Mouse (Mus musculus) erythroblast, embryonic 14.5 days (primary cell): ENCODE data around the gene Dbx1.

Source experiments
- GATA1 ChIP-seq: IDR thresholded peaks from 2 replicates; pipeline ENCODE4 v1.6.1; 2012; ENCODE audit warnings: low read length, inconsistent platforms, mixed read lengths
- TAL1 ChIP-seq: IDR thresholded peaks from 3 replicates; pipeline ENCODE4 v1.6.1; 2012; ENCODE audit warnings: low read length, inconsistent platforms, mixed read lengths

DNA sequence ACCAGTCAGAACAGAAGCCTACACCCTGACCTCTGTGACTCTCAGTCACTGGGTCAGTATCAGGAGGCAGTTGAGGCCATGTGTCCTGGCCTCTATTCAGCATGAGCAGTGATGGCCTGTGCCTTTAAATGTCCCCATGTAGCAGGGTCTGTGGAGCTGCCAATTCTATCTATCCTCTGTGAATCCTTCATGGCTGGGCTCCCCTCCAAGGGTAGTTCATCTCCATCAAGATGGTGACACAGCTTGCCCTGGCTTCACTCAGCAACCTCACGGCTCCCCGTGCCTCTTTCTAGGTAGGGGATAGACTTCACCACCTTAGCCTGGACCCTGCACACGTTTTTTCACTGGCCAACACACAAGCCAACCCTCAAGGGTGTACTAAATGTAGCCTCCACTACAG, 38.9 kb downstream of the Dbx1 start:
- TF ChIP-seq TAL1: no peak
- TF ChIP-seq GATA1: no peak
